Mouse (Mus musculus) E14TG2a.4 (cell line): ENCODE results near the gene Ifng.
"Not testable (repeated sequence)": the region's sequence is repeated elsewhere in the genome, so short reads cannot be mapped to it uniquely, and the experiment has no call there.

Experiments used
- H3K27me3 ChIP-seq: 2 replicates; pipeline ENCODE4 v1.6.1; 2014; ENCODE audit warnings: low read length, control low read depth; ENCODE audit not compliant: insufficient read depth
- H3K36me3 ChIP-seq: 2 replicates; pipeline ENCODE4 v1.6.1; 2014; ENCODE audit warnings: low read length, control low read depth; ENCODE audit not compliant: insufficient read depth
- H3K4me1 ChIP-seq: replicated peaks from 2 replicates; pipeline ENCODE4 v1.6.1; 2014; ENCODE audit warnings: low read depth, low read length, control low read depth
- H3K4me3 ChIP-seq: replicated peaks from 2 replicates; pipeline ENCODE4 v1.5.1; 2014; ENCODE audit warnings: mild to moderate bottlenecking, low read length
- H3K9me3 ChIP-seq: 2 replicates; pipeline ENCODE4 v1.6.1; 2014; ENCODE audit warnings: low read length, control low read depth
- CTCF ChIP-seq: conservative IDR thresholded peaks from 2 replicates; pipeline ENCODE4 v1.5.1; 2014; ENCODE audit warnings: low read length
- NANOG ChIP-seq: IDR thresholded peaks from 2 replicates; pipeline ENCODE4 v1.6.1; 2014; ENCODE audit warnings: borderline replicate concordance, low read length, mixed read lengths
- POU5F1 ChIP-seq: IDR thresholded peaks from 2 replicates; pipeline ENCODE4 v1.6.1; 2014; ENCODE audit warnings: low read length, borderline replicate concordance

The Ifng gene

GRCm38 (mm10) chr10:118466481-118466880 lies 25.6 kb downstream of the Ifng start:
- TF ChIP-seq NANOG (no peak), POU5F1 (no peak), CTCF (no peak)
- H3K36me3 ChIP-seq = 0 out of 2 replicates have a peak, but pooled peaks cover 6% of the 10 kb centered on the region
- H3K4me3 ChIP-seq = no peak overlapping the region
- H3K9me3 ChIP-seq = peaks cover 28% of the 10 kb centered on the region
- peaks cover 22% of the 10 kb centered on the region for H3K4me1 ChIP-seq
- H3K27me3 ChIP-seq = no peaks in the 10 kb centered on the region

- Histone ChIP-seq H3K9me3 (peaks cover 11% of the 10 kb centered on the region), H3K4me3 (no peak overlapping the region), H3K4me1 (peaks cover 11% of the 10 kb centered on the region), H3K36me3 (0 out of 2 replicates have a peak, but pooled peaks cover 3% of the 10 kb centered on the region), H3K27me3 (no peaks in the 10 kb centered on the region)
- TF ChIP-seq NANOG (no peak), CTCF (no peak), POU5F1 (no peak)
Observed at GRCm38 (mm10) chr10:118469047-118469446, 28.2 kb downstream of the Ifng start.

GRCm38 (mm10) chr10:118470296-118470957 lies 29.6 kb downstream of the Ifng start:
- H3K9me3 ChIP-seq = no peaks in the 10 kb centered on the region
- no peak for TF ChIP-seq NANOG
- no peak for TF ChIP-seq CTCF
- TF ChIP-seq POU5F1 = no peak
- H3K4me3 ChIP-seq = no peak overlapping the region; the same call in 1 of the 2 replicates

GRCm38 (mm10) chr10:118472846-118473245 lies 32.0 kb downstream of the Ifng start:
- not testable (repeated sequence) for H3K27me3 ChIP-seq, H3K4me3 ChIP-seq, H3K36me3 ChIP-seq, H3K9me3 ChIP-seq
- peaks cover 11% of the 10 kb centered on the region for H3K4me1 ChIP-seq

More at GRCm38 (mm10) chr10:118470296-118470957, 29.6 kb downstream of the Ifng start:
- H3K27me3 ChIP-seq = no peaks in the 10 kb centered on the region
- H3K4me1 ChIP-seq = peaks cover 11% of the 10 kb centered on the region
- H3K36me3 ChIP-seq = no peaks in the 10 kb centered on the region

- H3K36me3 ChIP-seq = no peaks in the 10 kb centered on the region
- no peaks in the 10 kb centered on the region for H3K9me3 ChIP-seq
- H3K27me3 ChIP-seq = no peaks in the 10 kb centered on the region
Observed at GRCm38 (mm10) chr10:118476696-118477095, 35.9 kb downstream of the Ifng start.

GRCm38 (mm10) chr10:118477297-118477696 lies 36.5 kb downstream of the Ifng start:
- no peaks in the 10 kb centered on the region for H3K27me3 ChIP-seq
- H3K4me1 ChIP-seq = no peaks in the 10 kb centered on the region
- no peaks in the 10 kb centered on the region for H3K9me3 ChIP-seq
- TF ChIP-seq POU5F1 (no peak), CTCF (no peak), NANOG (no peak)
- H3K4me3 ChIP-seq = no peak overlapping the region
- H3K36me3 ChIP-seq = no peaks in the 10 kb centered on the region

More at GRCm38 (mm10) chr10:118476696-118477095, 35.9 kb downstream of the Ifng start:
- no peak overlapping the region for H3K4me3 ChIP-seq
- TF ChIP-seq NANOG = no peak
- no peak for TF ChIP-seq CTCF
- TF ChIP-seq POU5F1 = no peak
- H3K4me1 ChIP-seq = no peaks in the 10 kb centered on the region

- no peak for TF ChIP-seq NANOG
- H3K4me3 ChIP-seq = no peak overlapping the region
- no peaks in the 10 kb centered on the region for H3K4me1 ChIP-seq
- H3K36me3 ChIP-seq = no peaks in the 10 kb centered on the region
- H3K27me3 ChIP-seq = no peaks in the 10 kb centered on the region
- H3K9me3 ChIP-seq = no peaks in the 10 kb centered on the region
Observed at GRCm38 (mm10) chr10:118479244-118479643, 38.4 kb downstream of the Ifng start.

GRCm38 (mm10) chr10:118480118-118480517 lies 39.3 kb downstream of the Ifng start:
- H3K36me3 ChIP-seq = no peaks in the 10 kb centered on the region
- 0 out of 2 replicates have a peak, but pooled peaks cover 3% of the 10 kb centered on the region for H3K4me1 ChIP-seq
- no peak overlapping the region for H3K4me3 ChIP-seq
- TF ChIP-seq POU5F1 (no peak), NANOG (no peak), CTCF (no peak)
- no peaks in the 10 kb centered on the region for H3K27me3 ChIP-seq
- H3K9me3 ChIP-seq = no peaks in the 10 kb centered on the region

- TF ChIP-seq NANOG = no peak
- TF ChIP-seq POU5F1 = no peak
- no peak for TF ChIP-seq CTCF
- H3K36me3 ChIP-seq = no peaks in the 10 kb centered on the region
- no peak overlapping the region for H3K4me3 ChIP-seq
- no peaks in the 10 kb centered on the region for H3K27me3 ChIP-seq
- H3K9me3 ChIP-seq = no peaks in the 10 kb centered on the region
- H3K4me1 ChIP-seq = 0 out of 2 replicates have a peak, but pooled peaks cover 3% of the 10 kb centered on the region
Observed at GRCm38 (mm10) chr10:118480793-118481192, 39.9 kb downstream of the Ifng start.
